Comparison of ENCODE assay signal across 14 mouse cellular contexts in the genomic region with DNA sequence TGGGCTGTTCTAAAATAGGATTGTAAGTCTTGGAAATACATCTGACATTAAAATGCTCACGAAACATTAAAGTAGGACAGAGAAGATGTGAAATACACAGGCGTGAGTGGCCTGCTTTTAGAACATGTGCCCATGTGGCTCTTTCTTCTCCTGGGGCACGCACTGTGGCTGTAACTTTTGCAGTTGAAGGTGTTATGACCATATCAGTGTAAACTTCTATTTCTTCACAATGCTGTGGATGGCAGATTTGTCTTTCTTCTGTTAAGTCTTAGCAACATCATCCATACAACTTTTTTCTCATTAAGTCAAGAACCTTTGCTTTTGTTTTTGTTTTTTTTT. TPM values are rescaled to one million over a fixed set of nuclear protein-coding genes. Genes with fewer than 3 reads are reported as not detected.
"Had no signal": no experiment of that assay in that cellular context is flagged by ENCODE, and none has a peak within 500 bp of the region (broad histone marks: within the 10 kb centered on the region; RNA-seq: fewer than 3 reads in every experiment).

No protein-coding gene starts in this region.

- H3K9ac ChIP-seq: intestine, embryonic 15.5 days; limb, embryonic 12.5 days; neural tube, embryonic 15.5 days had no signal

- H3K4me2 ChIP-seq: intestine, embryonic 15.5 days; limb, embryonic 12.5 days; neural tube, embryonic 15.5 days had no signal

- H3K27me3 ChIP-seq: intestine, embryonic 15.5 days; limb, embryonic 12.5 days; neural tube, embryonic 15.5 days had no signal

- DNase-seq: lung, adult 18-20 months; lung, postnatal 4 days; midbrain, embryonic 14.5 days; spleen, adult 18-20 months; thymus, postnatal 36 days had no signal

- H3K4me1 ChIP-seq: intestine, embryonic 15.5 days; limb, embryonic 12.5 days; midbrain, embryonic 10.5 days; neural tube, embryonic 15.5 days had no signal

- H3K4me3 ChIP-seq: intestine, embryonic 15.5 days; layer of hippocampus, adult 2 months; limb, embryonic 12.5 days; midbrain, embryonic 10.5 days; myocyte; neural tube, embryonic 15.5 days had no signal

- H3K27ac ChIP-seq: intestine, embryonic 15.5 days; layer of hippocampus, adult 2 months; limb, embryonic 12.5 days; midbrain, embryonic 10.5 days; neural tube, embryonic 15.5 days had no signal

- H3K36me3 ChIP-seq: intestine, embryonic 15.5 days; limb, embryonic 12.5 days; midbrain, embryonic 10.5 days; neural tube, embryonic 15.5 days had no signal

RNA-seq across cellular contexts. Expression of gene Trpm8, which starts 11.3 kb away (rescaled TPM):
- polyA plus RNA-seq: intestine, embryonic 15.5 days; limb, embryonic 12.5 days; midbrain, embryonic 10.5 days; neural tube, embryonic 11.5 days; stomach, embryonic 14.5 days; thymus, postnatal 0 days had no signal
